Mouse (Mus musculus) heart, embryonic 11.5 days (tissue): Measurements from ENCODE around the gene Tmprss5. TPM values are rescaled to one million over a fixed set of nuclear protein-coding genes. Genes with fewer than 3 reads are reported as not detected.

Source experiments
- ATAC-seq: fragments of 200-750 bp; cut with Nextera tagmentation; replicated peaks from 2 replicates; pipeline ENCODE4 v1.8.0; 2017; ENCODE audit warnings: moderate library complexity; ENCODE audit not compliant: insufficient number of reproducible peaks, low FRiP score, low TSS enrichment
- H3K27ac ChIP-seq: fragments of 300-500 bp; sonication (generic); 2 replicates; pipeline ENCODE4 v1.5.1; 2014; ENCODE audit warnings: mild to moderate bottlenecking, low read depth, low read length
- H3K27me3 ChIP-seq: fragments of 300-500 bp; sonication (generic); 2 replicates; pipeline ENCODE4 v1.6.1; 2014; ENCODE audit warnings: mild to moderate bottlenecking, low read length, mixed read lengths; ENCODE audit not compliant: control insufficient read depth, insufficient read depth
- H3K36me3 ChIP-seq: fragments of 300-500 bp; sonication (generic); 2 replicates; pipeline ENCODE4 v1.6.1; 2014; ENCODE audit warnings: mild to moderate bottlenecking, low read length, moderate library complexity, mixed read lengths; ENCODE audit not compliant: control insufficient read depth, insufficient read depth
- H3K4me1 ChIP-seq: fragments of 300-500 bp; sonication (generic); 2 replicates; pipeline ENCODE4 v1.6.1; 2014; ENCODE audit warnings: low read length; ENCODE audit not compliant: control insufficient read depth, insufficient read depth
- H3K4me2 ChIP-seq: fragments of 300-500 bp; sonication (generic); 2 replicates; pipeline ENCODE4 v1.6.1; 2014; ENCODE audit warnings: mild to moderate bottlenecking, moderate library complexity
- H3K4me3 ChIP-seq: fragments of 300-500 bp; sonication (generic); 2 replicates; pipeline ENCODE4 v1.5.1; 2014; ENCODE audit warnings: low read depth, low read length
- H3K9ac ChIP-seq: fragments of 300-500 bp; sonication (generic); 2 replicates; pipeline ENCODE4 v1.6.1; 2014; ENCODE audit warnings: mild to moderate bottlenecking, low read depth, low read length, moderate library complexity
- H3K9me3 ChIP-seq: fragments of 300-500 bp; sonication (generic); replicated peaks from 2 replicates; pipeline ENCODE4 v1.6.1; 2016; ENCODE audit warnings: low read length; ENCODE audit not compliant: control insufficient read depth
- WGBS: fragments of 180-500 bp; shearing (Covaris S2); extraction: QIAGEN DNeasy Blood & Tissue Kit; methylation state at CpG from one replicate; pipeline ENCODE4 v1.1.7; 2014; ENCODE audit not compliant: insufficient replicate concordance; 5-methylcytosine and 5-hydroxymethylcytosine counted together
- polyA plus RNA-seq: library from polyadenylated mRNA; unstranded; fragments of >200 nt; fragmentation: Nextera tagmentation; extraction: Ambion mirVana; gene quantifications from 2 replicates; pipeline ENCODE4 v1.2.1, GENCODE M21; 2014

Gene Tmprss5
- 0.07 TPM in 1 of 2 replicates, not detected in the other for polyA plus RNA-seq

GRCm38 (mm10) chr9:49081107-49081506 lies at the start of gene Tmprss5:
TSS of gene Tmprss5 (plus strand) at chr9:49081260.
- Histone ChIP-seq H3K9ac (no peak within 1 kb of the TSS), H3K36me3 (peaks cover 19% of the 10 kb centered on the region), H3K4me1 (no peaks in the 10 kb centered on the region), H3K9me3 (no peaks in the 10 kb centered on the region), H3K4me2 (no peak within 1 kb of the TSS), H3K27ac (no peak within 1 kb of the TSS), H3K4me3 (no peak within 1 kb of the TSS), H3K27me3 (no peaks in the 10 kb centered on the region)
- no peak for ATAC-seq
- WGBS: 68% methylated on average over 5 of the region's 5 CpGs

GRCm38 (mm10) chr9:49034764-49035163 lies 46.3 kb upstream of the Tmprss5 start:
- H3K36me3 ChIP-seq: peaks cover 43% of the 10 kb centered on the region
- H3K9me3 ChIP-seq: no peaks in the 10 kb centered on the region
- no peak for ATAC-seq
- no peak overlapping the region for H3K27ac ChIP-seq
- H3K4me3 ChIP-seq: no peak overlapping the region
- no peaks in the 10 kb centered on the region for H3K27me3 ChIP-seq
- WGBS: 84% methylated on average over 4 of the region's 4 CpGs
- H3K9ac ChIP-seq: no peak overlapping the region
- H3K4me2 ChIP-seq: no peak overlapping the region
- no peaks in the 10 kb centered on the region for H3K4me1 ChIP-seq

- Histone ChIP-seq H3K36me3 (no peaks in the 10 kb centered on the region), H3K27ac (no peak overlapping the region), H3K9me3 (no peaks in the 10 kb centered on the region), H3K9ac (no peak overlapping the region), H3K4me1 (no peaks in the 10 kb centered on the region), H3K4me2 (no peak overlapping the region), H3K27me3 (no peaks in the 10 kb centered on the region), H3K4me3 (no peak overlapping the region)
- 69% methylated on average over 5 of the region's 5 CpGs for WGBS
- no peak for ATAC-seq
Observed at GRCm38 (mm10) chr9:49050901-49051300, 30.2 kb upstream of the Tmprss5 start.

- no peaks in the 10 kb centered on the region for H3K36me3 ChIP-seq
- H3K4me1 ChIP-seq: no peaks in the 10 kb centered on the region; the same call in 1 of the 2 replicates
- no peak overlapping the region for H3K4me3 ChIP-seq
- WGBS: 13% methylated on average over 5 of the region's 5 CpGs
- ATAC-seq: no peak
- no peaks in the 10 kb centered on the region for H3K9me3 ChIP-seq
- H3K4me2 ChIP-seq: no peak overlapping the region
- H3K27me3 ChIP-seq: no peaks in the 10 kb centered on the region
- no peak overlapping the region for H3K27ac ChIP-seq
- no peak overlapping the region for H3K9ac ChIP-seq
Observed at GRCm38 (mm10) chr9:49051349-49051748, 29.7 kb upstream of the Tmprss5 start.

GRCm38 (mm10) chr9:49054028-49054427 lies 27.0 kb upstream of the Tmprss5 start:
- Histone ChIP-seq H3K4me3 (no peak overlapping the region), H3K9me3 (no peaks in the 10 kb centered on the region), H3K27me3 (no peaks in the 10 kb centered on the region), H3K9ac (no peak overlapping the region), H3K36me3 (no peaks in the 10 kb centered on the region), H3K27ac (no peak overlapping the region), H3K4me2 (no peak overlapping the region), H3K4me1 (peaks cover 8% of the 10 kb centered on the region; the same call in 1 of the 2 replicates)
- 67% methylated on average over 3 of the region's 3 CpGs for WGBS
- ATAC-seq: no peak

GRCm38 (mm10) chr9:49055333-49056205 lies 25.5 kb upstream of the Tmprss5 start, which contains the start of gene Zw10:
TSS of gene Zw10 (plus strand) at chr9:49055613.
- peak within 1 kb of the TSS; percentile 94 for H3K9ac ChIP-seq
- WGBS: under 1% methylated on average over 53 of the region's 53 CpGs

GRCm38 (mm10) chr9:49076847-49077246 lies 4.2 kb upstream of the Tmprss5 start:
- ATAC-seq: no peak
- no peaks in the 10 kb centered on the region for H3K27me3 ChIP-seq
- H3K4me2 ChIP-seq: no peak overlapping the region
- H3K9ac ChIP-seq: no peak overlapping the region
- no peak overlapping the region for H3K27ac ChIP-seq
- no peak overlapping the region for H3K4me3 ChIP-seq
- WGBS: 89% methylated on average over 3 of the region's 3 CpGs
- H3K36me3 ChIP-seq: peaks cover 29% of the 10 kb centered on the region
- no peaks in the 10 kb centered on the region for H3K4me1 ChIP-seq
- no peaks in the 10 kb centered on the region for H3K9me3 ChIP-seq

More at GRCm38 (mm10) chr9:49055333-49056205, 25.5 kb upstream of the Tmprss5 start, which contains the start of gene Zw10:
- Histone ChIP-seq H3K36me3 (peaks cover 5% of the 10 kb centered on the region), H3K27me3 (no peaks in the 10 kb centered on the region), H3K4me2 (peak within 1 kb of the TSS; percentile 68), H3K27ac (peak within 1 kb of the TSS; percentile 72), H3K4me3 (peak within 1 kb of the TSS; percentile 91), H3K4me1 (peaks cover 8% of the 10 kb centered on the region; the same call in 1 of the 2 replicates), H3K9me3 (no peaks in the 10 kb centered on the region)
- peak; percentile 95 for ATAC-seq

- no peak overlapping the region for H3K4me2 ChIP-seq
- no peak overlapping the region for H3K4me3 ChIP-seq
- H3K4me1 ChIP-seq: no peaks in the 10 kb centered on the region
- no peak for ATAC-seq
- peaks cover 19% of the 10 kb centered on the region for H3K36me3 ChIP-seq
- H3K27ac ChIP-seq: no peak overlapping the region
- WGBS: 14% methylated on average over 4 of the region's 4 CpGs
- no peak overlapping the region for H3K9ac ChIP-seq
- H3K9me3 ChIP-seq: no peaks in the 10 kb centered on the region
- H3K27me3 ChIP-seq: no peaks in the 10 kb centered on the region
Observed at GRCm38 (mm10) chr9:49081561-49081960, 501 bp downstream of the Tmprss5 start.
